In the genomic region with DNA sequence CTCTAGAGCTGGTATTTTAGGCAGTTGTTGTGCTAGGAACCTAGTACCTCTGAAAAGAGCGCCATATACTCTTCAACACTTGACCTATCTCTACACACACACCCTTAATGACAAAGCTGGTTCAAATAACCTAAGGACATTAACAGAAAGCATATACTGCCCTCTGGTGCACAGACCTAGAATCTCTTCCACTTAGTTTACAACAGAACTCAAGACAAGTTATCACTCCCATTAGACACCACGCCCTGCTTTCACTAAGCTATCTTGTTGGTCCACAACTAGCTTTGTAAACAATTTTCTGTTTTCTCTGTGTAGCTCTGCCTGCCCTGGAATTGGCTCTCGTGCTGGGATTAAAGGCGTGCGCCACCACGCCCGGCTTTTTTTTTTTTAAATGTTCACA, we compare ENCODE assay signal across 8 mouse cellular contexts. TPM values are rescaled to one million over a fixed set of nuclear protein-coding genes. Genes with fewer than 3 reads are reported as not detected.
DNase-seq lines count a peak whose midpoint lies in the region; ATAC-seq lines count a peak whose summit lies in the region.

No protein-coding gene starts in this region.

- ATAC-seq in frontal cortex, adult (ENCODE audit: low TSS enrichment): peak; percentile 47; the same call in 1 of the 2 replicates
- ATAC-seq in megakaryocyte progenitor cell, adult 5-6 weeks (replicated peaks; ENCODE audit: poor library complexity): peak; percentile 97

- no peak for DNase-seq in frontal cortex, postnatal 25 days (ENCODE audit: low spot score in 2 of 2)
- DNase-seq in 3T3-L1 (ENCODE audit: low read depth, low spot score): peak; percentile 76
- peak; percentile 58 for DNase-seq in MEL-GATA-1-ER (ENCODE audit: extremely low read depth, low read depth)
- peak; percentile 50 to 61 for DNase-seq in heart, postnatal 10 days
- no peak for DNase-seq in right cerebral cortex, postnatal 4 days
- DNase-seq in layer of hippocampus, adult 9-11 months: no peak

- intact Hi-C loops in heart, postnatal 10 days (cut with DNase I): loop anchor here (2.0 kb wide), 1 partner anchor 250 kb away; no protein-coding TSS in a partner anchor

RNA-seq across cellular contexts. Expression of a gene that starts 5.7 kb away (rescaled TPM):
- 100 to 1,000 TPM; 149 to 152 TPM for total RNA-seq in heart, postnatal 10 days (2021)
- total RNA-seq in megakaryocyte progenitor cell, adult 5-6 weeks (2015): 280 and 341 TPM in 2 replicates
- 169 and 190 TPM in 2 replicates for total RNA-seq in megakaryocyte progenitor cell, adult 5-6 weeks (2017)

RNA-seq across cellular contexts. Expression of a gene that starts 14.0 kb away (rescaled TPM):
- 100 to 1,000 TPM; 630 to 679 TPM for total RNA-seq in heart, postnatal 10 days (2021)
- total RNA-seq in megakaryocyte progenitor cell, adult 5-6 weeks (2015): 1,898 and 2,111 TPM in 2 replicates
- total RNA-seq in megakaryocyte progenitor cell, adult 5-6 weeks (2017): 686 and 710 TPM in 2 replicates

RNA-seq across cellular contexts. Expression of a gene that starts 17.3 kb away (rescaled TPM):
- total RNA-seq in heart, postnatal 10 days (2021): 1 to 10 TPM; 3.7 to 4.2 TPM
- 6.2 and 10.5 TPM in 2 replicates for total RNA-seq in megakaryocyte progenitor cell, adult 5-6 weeks (2015)
- 5.4 and 5.5 TPM in 2 replicates for total RNA-seq in megakaryocyte progenitor cell, adult 5-6 weeks (2017)

RNA-seq across cellular contexts. Expression of a gene that starts 24.0 kb away (rescaled TPM):
- not detected for total RNA-seq in heart, postnatal 10 days (2021)
- not detected in 2 replicates for total RNA-seq in megakaryocyte progenitor cell, adult 5-6 weeks (2015)
- not detected in 2 replicates for total RNA-seq in megakaryocyte progenitor cell, adult 5-6 weeks (2017)

RNA-seq across cellular contexts. Expression of a gene that starts 24.1 kb away (rescaled TPM):
- not detected for total RNA-seq in heart, postnatal 10 days (2021)
- total RNA-seq in megakaryocyte progenitor cell, adult 5-6 weeks (2015): 0.17 TPM in 1 of 2 replicates, not detected in the other
- total RNA-seq in megakaryocyte progenitor cell, adult 5-6 weeks (2017): not detected in 2 replicates

Comparison
In these comparisons a context has a peak if more than half of its experiments do, and no peak if none do; other contexts are left out.
1. DNase-seq: peak in 3T3-L1 (single experiment), MEL-GATA-1-ER (single experiment) and heart, postnatal 10 days (2 of 2); none in frontal cortex, postnatal 25 days (0 of 2), right cerebral cortex, postnatal 4 days (single experiment) and layer of hippocampus, adult 9-11 months (single experiment).